Mouse (Mus musculus) embryonic stem cell, embryonic (primary cell): ENCODE data around the gene Ntf5.

Source experiments
- CTCF ChIA-PET, 4 experiments: fragments of 300-600 bp in 2 of 4; fragments of 350-600 bp in 2 of 4; sonication (Branson Sonifier 250); formaldehyde crosslinking; loops; one replicate each; lab custom pipeline; 2022; ENCODE audit warnings: inconsistent platforms in 2 of 4; lab: Charles Lee
- POLR2A ChIA-PET, 4 experiments: fragments of 300-600 bp in 2 of 4; fragments of 350-600 bp in 2 of 4; sonication (Branson Sonifier 250); formaldehyde crosslinking; loops; one replicate each; lab custom pipeline; 2022; ENCODE audit warnings: antibody characterized with exemption in 4 of 4, inconsistent platforms in 1 of 4; lab: Charles Lee

The Ntf5 gene

DNA sequence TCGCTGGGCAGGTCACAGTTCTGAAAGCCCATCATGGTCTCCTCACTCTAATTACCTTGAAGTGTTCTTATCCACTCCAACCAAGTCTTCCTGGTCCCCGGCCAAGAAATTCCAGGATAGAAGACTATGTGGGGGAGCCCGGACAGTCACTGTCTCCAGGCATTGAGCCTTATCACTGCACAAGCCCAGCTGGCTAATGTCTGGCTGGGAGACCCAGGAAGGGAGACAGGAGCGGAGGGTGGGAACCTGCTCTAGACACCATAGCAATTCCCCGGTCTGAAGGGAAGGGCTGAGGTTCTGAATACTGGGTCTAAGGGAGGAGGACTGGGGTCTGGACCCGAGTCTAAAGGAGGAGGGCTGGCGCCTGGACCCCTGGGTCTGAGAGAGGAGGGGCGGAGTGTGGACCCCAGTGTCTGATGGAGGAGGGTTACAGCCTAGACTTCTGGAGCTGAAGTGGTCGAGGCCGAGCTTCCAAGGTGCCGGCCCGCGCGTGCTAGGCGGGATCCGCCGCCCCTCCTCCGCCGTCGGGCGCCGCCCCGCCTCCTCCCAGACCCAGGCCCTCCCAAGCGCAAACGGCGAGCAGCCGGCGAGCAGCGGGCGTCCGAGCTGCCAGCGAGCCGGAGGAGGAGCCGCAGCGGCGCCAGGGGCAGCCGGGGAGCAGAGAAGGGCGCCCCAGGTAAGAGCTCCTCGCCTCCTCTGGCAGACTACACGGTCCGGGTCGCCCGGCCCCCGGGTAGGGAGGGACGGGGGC is at the start of gene Ntf5:
Gene Ntf5 (plus strand): TSS at position 583 of the 751 bp plus-strand sequence.
- ChIA-PET POLR2A (interaction anchor here (0.6 to 2.1 kb wide), 69 partner anchors 8 to 427 kb away, joined by 3 to 19 read pairs (median 4); partner anchors contain the start of genes Gys1 (in 3 of the 4), Kcna7 (in 3 of the 4), Snrnp70 (in 3 of the 4) and Ftl1 (in 2 of the 4)), CTCF (interaction anchor here (0.6 to 2.1 kb wide), 17 partner anchors 8 to 269 kb away, joined by 3 to 22 read pairs (median 4); partner anchors contain the start of genes Kcna7 (in 3 of the 4), Gys1 (in 1 of the 4), Ppfia3 (in 1 of the 4) and Snrnp70 (in 1 of the 4))

GRCm38 (mm10) chr7:45363983-45364382 is 49.5 kb upstream of the Ntf5 start:
- ChIA-PET CTCF (interaction anchor here in 1 of 4 experiments (0.7 kb wide), 1 partner anchor 679 kb away, joined by 7 read pairs; no protein-coding TSS in a partner anchor), POLR2A (interaction anchor here in 2 of 4 experiments (0.7 to 51.5 kb wide), 6 partner anchors 9 to 66 kb away, joined by 3 to 1478 read pairs (median 41); partner anchors contain the start of genes Kcna7 (in 1 of the 2) and Snrnp70 (in 1 of the 2))

GRCm38 (mm10) chr7:45365742-45366651 is 47.5 kb upstream of the Ntf5 start:
- POLR2A ChIA-PET: interaction anchor here (0.5 to 51.5 kb wide), 83 partner anchors 10 to 414 kb away, joined by 3 to 1478 read pairs (median 5); partner anchors contain the start of genes Ftl1 (in 3 of the 4), Snrnp70 (in 3 of the 4), Kcna7 (in 2 of the 4) and Plekha4 (in 2 of the 4)
- CTCF ChIA-PET: interaction anchor here (0.5 to 6.9 kb wide), 22 partner anchors 11 to 435 kb away, joined by 3 to 79 read pairs (median 5); partner anchors contain the start of genes Gys1 (in 1 of the 4) and Kcna7 (in 1 of the 4)

- CTCF ChIA-PET: interaction anchor here (0.5 to 6.9 kb wide), 26 partner anchors 11 to 653 kb away, joined by 3 to 79 read pairs (median 4); partner anchors contain the start of genes Gys1 (in 1 of the 4), Kcna7 (in 1 of the 4), Ntf5 (in 1 of the 4) and Nucb1 (in 1 of the 4)
- POLR2A ChIA-PET: interaction anchor here (0.5 to 51.5 kb wide), 92 partner anchors 6 to 1153 kb away, joined by 3 to 1478 read pairs (median 4); partner anchors contain the start of genes Ftl1 (in 3 of the 4), Snrnp70 (in 3 of the 4), Aldh16a1 (in 2 of the 4) and Fam83e (in 2 of the 4)
Measured at GRCm38 (mm10) chr7:45366652-45367019, 46.9 kb upstream of the Ntf5 start, which contains the start of gene Ppfia3. Gene Ppfia3, minus strand, starts transcription at chr7:45367019.

DNA sequence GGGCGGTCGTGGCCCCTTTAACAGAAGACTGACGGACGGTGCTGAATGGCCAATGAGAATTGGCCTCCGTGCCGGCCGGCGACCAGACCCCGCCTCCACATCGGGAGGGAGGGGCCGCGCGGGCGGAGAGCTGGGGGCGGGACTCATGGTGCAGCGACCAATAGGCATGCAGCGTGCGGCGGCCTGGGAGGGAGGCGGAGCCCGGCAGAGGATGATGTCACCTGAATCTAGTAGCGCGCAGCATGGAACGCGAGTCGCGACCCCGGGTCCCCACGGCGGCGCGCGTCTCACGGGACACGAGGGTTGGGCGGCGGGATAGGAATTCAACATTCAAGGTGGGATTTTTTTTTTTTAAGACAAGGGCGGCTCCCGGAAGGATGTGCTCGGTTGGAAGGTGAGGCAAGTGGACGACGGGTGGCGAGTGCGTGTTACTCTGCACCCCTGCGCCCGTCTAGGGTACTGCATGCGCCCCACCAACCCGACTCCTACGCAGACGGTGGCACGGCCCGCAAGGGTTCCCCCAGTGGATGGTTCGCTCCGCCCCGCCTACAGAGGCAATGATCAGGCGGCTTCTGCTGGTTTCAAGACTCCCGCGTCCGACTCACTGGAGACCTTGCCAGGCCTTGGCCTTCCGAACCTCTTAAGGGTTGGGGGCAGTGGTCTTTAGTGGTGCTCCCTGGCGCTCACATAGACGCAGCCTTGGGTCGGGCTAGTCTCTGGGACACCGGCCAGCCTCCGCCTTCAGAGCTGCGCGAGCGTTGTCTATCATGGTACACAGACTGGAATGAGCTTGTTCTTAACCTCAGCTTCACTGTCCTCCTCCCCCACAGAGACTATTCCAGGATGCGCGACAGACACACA is 46.2 kb upstream of the Ntf5 start:
- POLR2A ChIA-PET: interaction anchor here (0.6 to 51.5 kb wide), 105 partner anchors 7 to 1153 kb away, joined by 3 to 1478 read pairs (median 4); partner anchors contain the start of genes Snrnp70 (in 4 of the 4), Ftl1 (in 3 of the 4), Aldh16a1 (in 2 of the 4) and Fam83e (in 2 of the 4)
- CTCF ChIA-PET: interaction anchor here in 3 of 4 experiments (0.5 to 6.9 kb wide), 36 partner anchors 12 to 653 kb away, joined by 3 to 79 read pairs (median 4); partner anchors contain the start of genes Aldh16a1 (in 1 of the 3), Gys1 (in 1 of the 3), Kcna7 (in 1 of the 3) and Ntf5 (in 1 of the 3)

DNA sequence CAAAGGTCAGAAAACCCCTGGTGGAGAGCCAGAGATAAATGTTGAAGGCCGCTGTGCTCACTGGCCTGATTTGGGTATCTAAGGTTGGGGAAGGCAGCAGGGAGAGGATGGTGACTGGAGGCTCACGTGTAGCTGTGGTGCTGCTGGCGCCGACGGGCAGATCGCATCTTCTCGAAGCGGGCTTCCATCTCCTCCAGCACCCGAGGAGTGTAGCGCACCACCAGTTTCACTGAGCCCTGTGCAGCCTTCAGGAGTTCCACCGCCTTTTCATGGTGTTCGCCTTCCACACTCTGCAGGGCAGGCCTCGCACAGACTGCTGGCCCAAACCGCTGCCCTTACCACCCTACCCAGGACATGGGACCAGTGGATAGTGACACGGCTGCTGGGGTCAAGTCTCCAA is 45.3 kb upstream of the Ntf5 start:
- ChIA-PET CTCF (interaction anchor here in 2 of 4 experiments (0.6 to 6.9 kb wide), 11 partner anchors 15 to 300 kb away, joined by 3 to 79 read pairs (median 5); partner anchors contain the start of gene Snrnp70 (in 1 of the 2)), POLR2A (interaction anchor here (0.5 to 51.5 kb wide), 42 partner anchors 8 to 353 kb away, joined by 3 to 1478 read pairs (median 6); partner anchors contain the start of genes Snrnp70 (in 3 of the 4), Gys1 (in 2 of the 4), Slc6a21 (in 2 of the 4) and Aldh16a1 (in 1 of the 4))

- ChIA-PET POLR2A (interaction anchor here in 3 of 4 experiments (0.6 to 51.5 kb wide), 20 partner anchors 8 to 239 kb away, joined by 3 to 1478 read pairs (median 5); partner anchors contain the start of genes Snrnp70 (in 2 of the 3), Hrc (in 1 of the 3) and Kcna7 (in 1 of the 3)), CTCF (interaction anchor here in 1 of 4 experiments (0.7 to 6.9 kb wide), 4 partner anchors 9 to 70 kb away, joined by 3 to 79 read pairs (median 3); no protein-coding TSS in a partner anchor)
Measured at GRCm38 (mm10) chr7:45369022-45369745, 44.3 kb upstream of the Ntf5 start.

DNA sequence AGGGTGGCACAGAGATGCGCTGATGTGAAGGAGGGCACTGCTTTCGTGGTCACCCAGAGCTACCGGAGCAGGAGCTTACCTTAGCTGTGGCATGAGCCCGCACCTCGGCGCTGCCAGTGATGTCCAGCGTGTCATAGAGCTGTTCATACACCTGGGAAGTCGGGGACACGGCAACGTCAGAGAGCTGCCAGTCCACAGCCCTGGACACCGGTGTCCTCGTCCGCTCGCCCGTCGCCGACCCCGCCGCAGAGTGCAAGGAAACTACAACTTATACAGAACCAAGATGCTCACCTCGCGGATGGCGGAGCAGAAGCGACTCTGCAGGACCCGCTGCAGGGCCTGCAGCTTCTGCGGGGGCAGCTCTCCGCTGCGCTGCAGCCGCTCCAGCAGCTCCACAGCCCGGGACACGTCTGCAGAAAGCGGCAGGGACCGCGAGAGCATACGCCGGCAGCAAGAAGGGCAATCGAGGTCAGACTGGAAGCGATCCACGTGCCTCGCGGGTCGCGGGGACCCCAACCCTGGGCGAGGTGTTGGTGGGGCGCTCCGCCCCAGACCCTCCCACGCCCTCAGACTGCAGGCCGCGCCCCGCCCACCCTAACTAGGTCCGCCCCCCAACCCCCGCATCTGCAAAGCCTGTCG is 43.5 kb upstream of the Ntf5 start:
- ChIA-PET POLR2A (interaction anchor here in 3 of 4 experiments (0.6 to 51.5 kb wide), 15 partner anchors 8 to 240 kb away, joined by 3 to 1478 read pairs (median 3); partner anchors contain the start of genes Snrnp70 (in 2 of the 3), Hrc (in 1 of the 3) and Kcna7 (in 1 of the 3)), CTCF (interaction anchor here in 2 of 4 experiments (0.7 to 6.9 kb wide), 4 partner anchors 9 to 34 kb away, joined by 3 to 79 read pairs (median 3); no protein-coding TSS in a partner anchor)

DNA sequence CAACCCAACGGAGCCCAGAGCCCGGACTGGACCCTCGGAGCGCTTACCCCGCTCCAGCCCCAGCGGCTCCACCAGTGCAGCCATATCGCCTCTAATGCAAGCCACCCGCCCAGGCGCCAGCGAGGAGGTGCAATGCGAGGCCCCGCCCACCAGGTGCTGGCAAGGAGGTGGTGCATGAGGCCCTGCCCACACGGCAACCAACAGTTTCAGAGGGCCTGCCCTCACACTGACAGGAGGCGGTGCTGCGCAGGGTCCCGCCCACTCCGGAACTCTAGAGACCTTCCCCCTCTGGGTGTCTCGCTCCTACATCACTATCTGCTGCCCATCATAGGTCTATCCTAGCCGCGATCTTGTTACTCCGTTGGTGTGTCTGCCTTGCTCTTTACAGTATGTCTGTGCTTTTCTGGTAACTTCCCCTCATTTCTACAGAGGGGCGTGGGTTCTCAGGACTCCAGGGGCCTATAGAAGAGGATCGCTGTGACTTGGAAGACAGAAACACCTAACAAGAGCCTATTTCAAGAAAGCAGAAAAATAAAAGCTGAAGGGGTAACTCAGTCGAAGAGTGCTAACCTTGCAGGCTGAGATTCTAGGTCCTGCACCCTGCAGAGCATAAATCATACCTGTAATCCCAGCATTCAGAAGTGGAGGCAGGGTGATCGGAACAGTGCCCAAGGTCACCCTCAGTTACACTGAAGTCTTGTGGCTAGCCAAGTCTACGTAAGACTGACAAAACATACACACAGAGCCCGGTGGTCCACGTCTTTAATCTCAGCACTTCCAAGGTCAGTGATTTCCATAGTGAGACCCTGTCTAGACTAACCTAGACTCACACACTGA is 42.8 kb upstream of the Ntf5 start, which contains the start of gene Lin7b:
Gene Lin7b (minus strand): TSS at position 109 of the 837 bp plus-strand sequence.
- POLR2A ChIA-PET: interaction anchor here in 3 of 4 experiments (0.6 to 51.5 kb wide), 11 partner anchors 9 to 324 kb away, joined by 3 to 1478 read pairs (median 3); partner anchors contain the start of genes Snrnp70 (in 2 of the 3) and Kcna7 (in 1 of the 3)
- CTCF ChIA-PET: interaction anchor here in 2 of 4 experiments (0.9 to 6.9 kb wide), 3 partner anchors 28 to 33 kb away, joined by 3 to 79 read pairs (median 3); no protein-coding TSS in a partner anchor

DNA sequence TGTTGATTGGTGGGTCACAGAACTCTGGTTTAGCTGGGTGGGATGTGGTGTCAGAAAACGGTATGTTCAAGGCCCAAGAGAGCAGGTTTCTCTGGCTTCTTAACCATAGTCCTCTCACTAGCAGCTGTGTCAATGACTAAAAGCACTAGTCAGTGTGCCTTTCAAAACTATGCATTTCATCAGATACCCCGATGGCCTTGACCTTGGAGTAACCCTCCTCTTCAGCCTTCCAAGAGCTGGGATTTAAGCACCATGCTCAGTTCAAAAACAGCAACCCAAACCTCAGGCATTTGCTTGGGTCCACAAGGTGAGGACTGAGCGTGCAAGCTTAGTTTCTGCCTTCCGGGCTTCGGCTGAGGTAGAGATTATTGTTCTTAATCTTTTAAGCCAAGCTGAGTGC is 41.1 kb upstream of the Ntf5 start:
- ChIA-PET CTCF (interaction anchor here in 2 of 4 experiments (0.6 to 1.2 kb wide), 6 partner anchors 7 to 424 kb away, joined by 3 to 17 read pairs (median 3); no protein-coding TSS in a partner anchor), POLR2A (interaction anchor here in 3 of 4 experiments (0.6 to 51.5 kb wide), 19 partner anchors 0 to 318 kb away, joined by 3 to 1478 read pairs (median 4); partner anchors contain the start of genes Snrnp70 (in 2 of the 3), Kcna7 (in 1 of the 3), Lhb (in 1 of the 3) and Lin7b (in 1 of the 3))

- POLR2A ChIA-PET: interaction anchor here (0.6 to 51.5 kb wide), 9 partner anchors 3 to 254 kb away, joined by 3 to 1478 read pairs (median 6); partner anchors contain the start of genes Kcna7 (in 1 of the 4), Lin7b (in 1 of the 4), Ppfia3 (in 1 of the 4) and Snrnp70 (in 1 of the 4)
- CTCF ChIA-PET: interaction anchor here in 1 of 4 experiments (0.6 kb wide), 1 partner anchor 267 kb away, joined by 14 read pairs; no protein-coding TSS in a partner anchor
Measured at GRCm38 (mm10) chr7:45374620-45375019, 38.9 kb upstream of the Ntf5 start.

DNA sequence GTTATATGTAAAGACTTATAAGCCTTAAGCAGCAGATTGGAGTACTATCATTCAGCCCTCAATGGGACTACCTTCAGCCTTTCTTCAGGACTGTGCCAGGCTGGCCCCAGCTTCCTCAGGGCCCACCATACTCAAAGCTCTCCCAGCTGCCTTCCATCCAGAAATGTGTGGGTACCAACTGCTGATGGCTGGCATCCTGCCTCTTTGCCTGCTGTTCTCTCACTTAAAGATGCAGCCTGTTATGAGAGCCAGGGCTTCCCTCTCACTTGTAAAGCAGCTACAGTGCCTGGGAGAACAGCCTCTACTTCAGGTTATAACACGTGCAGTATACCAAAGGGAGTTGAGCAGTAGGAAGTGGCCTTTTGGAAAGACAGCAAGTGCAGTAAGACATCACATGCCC is 37.4 kb upstream of the Ntf5 start:
- POLR2A ChIA-PET: interaction anchor here (0.7 to 51.5 kb wide), 20 partner anchors 4 to 347 kb away, joined by 3 to 1478 read pairs (median 5); partner anchors contain the start of genes Ppfia3 (in 3 of the 4), Snrnp70 (in 2 of the 4), Ftl1 (in 1 of the 4) and Gys1 (in 1 of the 4)

More for the DNA sequence above, 37.4 kb upstream of the Ntf5 start:
- CTCF ChIA-PET: interaction anchor here in 3 of 4 experiments (0.6 to 2.3 kb wide), 4 partner anchors 10 to 211 kb away, joined by 3 to 10 read pairs (median 4); partner anchors contain the start of gene Kcna7 (in 1 of the 3)
